Comparison of ENCODE assay signal across 17 mouse cellular contexts in the genomic region with DNA sequence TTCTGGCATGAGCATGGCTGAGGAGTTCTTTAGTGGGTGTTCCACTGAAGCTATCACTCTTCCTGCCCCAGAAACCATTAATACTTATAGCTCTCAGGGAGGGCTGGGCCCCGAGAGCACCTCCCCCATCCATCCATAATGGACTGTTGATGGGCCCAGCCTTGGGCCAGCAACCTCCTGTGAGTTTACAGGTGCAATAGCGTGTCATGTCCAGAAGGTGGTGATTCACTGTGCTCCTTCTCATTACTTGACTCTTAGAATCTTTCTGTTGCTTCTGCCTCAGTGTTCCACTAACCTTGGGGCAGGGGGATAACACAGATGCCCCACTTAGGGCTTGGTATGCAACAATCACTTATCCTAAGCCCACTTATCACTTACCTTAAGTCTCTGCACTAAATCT.
DNase-seq lines count a peak whose midpoint lies in the region; ATAC-seq and TF ChIP-seq lines count a peak whose summit lies in the region.
"Had no signal": no experiment of that assay in that cellular context is flagged by ENCODE, and none has a peak within 500 bp of the region (broad histone marks: within the 10 kb centered on the region; RNA-seq: fewer than 3 reads in every experiment).

No protein-coding gene starts in this region.

- WGBS in heart, adult 2 months = 69% methylated on average over 2 of the region's 2 CpGs
- 49% methylated on average over 2 of the region's 2 CpGs for WGBS in lung, postnatal 0 days
- 50% methylated on average over 2 of the region's 2 CpGs for WGBS in forebrain, embryonic 12.5 days

- no peak for DNase-seq in heart, adult 2 months
- DNase-seq in heart, postnatal 14 days = no peak
- no peak for DNase-seq in lung, postnatal 0 days (ENCODE audit: low spot score)
- no peak for DNase-seq in lung, postnatal 4 days
- DNase-seq in R1 (ENCODE audit: low read depth, low spot score) = peak; percentile 67
- peak; percentile 44 for DNase-seq in naive thymus-derived CD4-positive, alpha-beta T cell, adult 2 months (ENCODE audit: low read depth)
- DNase-seq in adrenal gland, postnatal 25 days = no peak
- DNase-seq: cerebellum, postnatal 10 days; kidney, postnatal 14 days; lung, adult 18-20 months; right cerebral cortex, postnatal 25 days had no signal

- no peak for TF ChIP-seq POLR2A in heart, adult 2 months (IDR thresholded peaks at IDR 0.05; ENCODE audit: insufficient read depth, low read depth, low read length)

- TF ChIP-seq EP300 in heart, adult 2 months (IDR thresholded peaks at IDR 0.05; ENCODE audit: insufficient read depth, low read depth, low read length) = no peak
- no peak for TF ChIP-seq EP300 in lung, postnatal 0 days (IDR thresholded peaks at IDR 0.05)

- H3K4me3 ChIP-seq in heart, adult 2 months = no peak overlapping the region
- no peak overlapping the region for H3K4me3 ChIP-seq in lung, postnatal 0 days (ENCODE audit: low read depth, low read length)
- H3K4me3 ChIP-seq in forebrain, embryonic 12.5 days (replicated peaks) = no peak overlapping the region
- H3K4me3 ChIP-seq: heart, embryonic 12.5 days; hindbrain, embryonic 12.5 days; midbrain, embryonic 15.5 days; stomach, embryonic 15.5 days had no signal

- H3K9ac ChIP-seq in heart, adult 2 months (ENCODE audit: low read depth, low read length) = no peak overlapping the region
- H3K9ac ChIP-seq in lung, postnatal 0 days (replicated peaks; ENCODE audit: low read depth) = no peak overlapping the region
- no peak overlapping the region for H3K9ac ChIP-seq in forebrain, embryonic 12.5 days
- H3K9ac ChIP-seq: heart, embryonic 12.5 days; hindbrain, embryonic 12.5 days; midbrain, embryonic 15.5 days; stomach, embryonic 15.5 days had no signal

- H3K4me2 ChIP-seq in lung, postnatal 0 days (replicated peaks; ENCODE audit: low read depth, low read length) = no peak overlapping the region
- no peak overlapping the region for H3K4me2 ChIP-seq in forebrain, embryonic 12.5 days
- H3K4me2 ChIP-seq: heart, embryonic 12.5 days; hindbrain, embryonic 12.5 days; midbrain, embryonic 15.5 days; stomach, embryonic 15.5 days had no signal

- peak; percentile 40 for TF ChIP-seq CTCF in heart, adult 2 months (IDR thresholded peaks at IDR 0.05)
- TF ChIP-seq CTCF in lung, postnatal 0 days (IDR thresholded peaks at IDR 0.05) = peak; percentile 50

- ATAC-seq in lung, postnatal 0 days = no peak
- ATAC-seq in forebrain, embryonic 12.5 days (ENCODE audit: low FRiP score) = no peak
- ATAC-seq: midbrain, embryonic 15.5 days had no signal

- H3K36me3 ChIP-seq in heart, adult 2 months (ENCODE audit: control insufficient read depth, insufficient read depth, low read length) = peaks cover 2% of the 10 kb centered on the region; the same call in 1 of the 2 replicates
- no peaks in the 10 kb centered on the region for H3K36me3 ChIP-seq in lung, postnatal 0 days (ENCODE audit: insufficient read depth, low read length)
- H3K36me3 ChIP-seq in forebrain, embryonic 12.5 days (replicated peaks) = no peaks in the 10 kb centered on the region
- H3K36me3 ChIP-seq: G1E; heart, embryonic 12.5 days; hindbrain, embryonic 12.5 days; midbrain, embryonic 15.5 days; stomach, embryonic 15.5 days had no signal

- H3K79me2 ChIP-seq in heart, adult 2 months (replicated peaks; ENCODE audit: control insufficient read depth, insufficient read depth, low read length) = no peaks in the 10 kb centered on the region

- H3K4me1 ChIP-seq in heart, adult 2 months (ENCODE audit: control insufficient read depth, insufficient read depth, low read length) = peaks cover 5% of the 10 kb centered on the region
- H3K4me1 ChIP-seq in lung, postnatal 0 days (ENCODE audit: insufficient read depth, low read depth, low read length) = no peaks in the 10 kb centered on the region
- H3K4me1 ChIP-seq in forebrain, embryonic 12.5 days = no peaks in the 10 kb centered on the region
- H3K4me1 ChIP-seq: heart, embryonic 12.5 days; hindbrain, embryonic 12.5 days; midbrain, embryonic 15.5 days; stomach, embryonic 15.5 days had no signal

- H3K9me3 ChIP-seq in lung, postnatal 0 days (ENCODE audit: low read length) = no peaks in the 10 kb centered on the region
- H3K9me3 ChIP-seq in forebrain, embryonic 12.5 days = no peaks in the 10 kb centered on the region
- H3K9me3 ChIP-seq: heart, embryonic 12.5 days; hindbrain, embryonic 12.5 days; midbrain, embryonic 15.5 days; stomach, embryonic 15.5 days had no signal

- no peak overlapping the region for H3K27ac ChIP-seq in heart, adult 2 months
- no peak overlapping the region for H3K27ac ChIP-seq in lung, postnatal 0 days (ENCODE audit: low read length)
- H3K27ac ChIP-seq in forebrain, embryonic 12.5 days = no peak overlapping the region
- H3K27ac ChIP-seq: hindbrain, embryonic 12.5 days; midbrain, embryonic 15.5 days; stomach, embryonic 15.5 days had no signal

- intact Hi-C loops in heart, adult 2 months (cut with DNase I) = no loop called here
- intact Hi-C loops in heart, postnatal 14 days (cut with DNase I) = no loop called here

- no peaks in the 10 kb centered on the region for H3K27me3 ChIP-seq in heart, adult 2 months (ENCODE audit: control insufficient read depth, insufficient read depth, low read length)
- H3K27me3 ChIP-seq in lung, postnatal 0 days (replicated peaks; ENCODE audit: insufficient read depth, low read length) = no peaks in the 10 kb centered on the region
- no peaks in the 10 kb centered on the region for H3K27me3 ChIP-seq in forebrain, embryonic 12.5 days
- H3K27me3 ChIP-seq: heart, embryonic 12.5 days; hindbrain, embryonic 12.5 days; midbrain, embryonic 15.5 days; stomach, embryonic 15.5 days had no signal

Comparison
In these comparisons a context has a peak if more than half of its experiments do, and no peak if none do; other contexts are left out.
1. DNase-seq: peak in R1 (single experiment) and naive thymus-derived CD4-positive, alpha-beta T cell, adult 2 months (single experiment); none in heart, adult 2 months (0 of 2), heart, postnatal 14 days (0 of 2), lung, postnatal 0 days (single experiment), lung, postnatal 4 days (0 of 2) and adrenal gland, postnatal 25 days (single experiment).